Comparison of ENCODE assay signal across 13 mouse cellular contexts in genomic region chr7:97346111-97346821, GRCm38 (mm10). TPM values are rescaled to one million over a fixed set of nuclear protein-coding genes. Genes with fewer than 3 reads are reported as not detected.
DNase-seq lines count a peak whose midpoint lies in the region; ATAC-seq and TF ChIP-seq lines count a peak whose summit lies in the region.
"Had no signal": no experiment of that assay in that cellular context is flagged by ENCODE, and none has a peak within 500 bp of the region (broad histone marks: within the 10 kb centered on the region; RNA-seq: fewer than 3 reads in every experiment).

No protein-coding gene starts in this region.

- no peak overlapping the region for H3K4me2 ChIP-seq in forebrain, embryonic 11.5 days (ENCODE audit: low read depth, low read length, severe bottlenecking)
- H3K4me2 ChIP-seq in liver, embryonic 13.5 days = no peak overlapping the region
- H3K4me2 ChIP-seq: heart, embryonic 12.5 days; limb, embryonic 12.5 days; midbrain, embryonic 11.5 days had no signal

- no peak for ATAC-seq in forebrain, embryonic 11.5 days (replicated peaks; ENCODE audit: low FRiP score)
- ATAC-seq in liver, embryonic 13.5 days (ENCODE audit: low read depth) = peak; percentile 39
- no peak for ATAC-seq in erythroid progenitor cell, adult 5-6 weeks (replicated peaks; ENCODE audit: low FRiP score, poor library complexity, severe bottlenecking)
- ATAC-seq: Patski had no signal

- no peak overlapping the region for H3K27ac ChIP-seq in forebrain, embryonic 11.5 days (ENCODE audit: low read depth, low read length)
- no peak overlapping the region for H3K27ac ChIP-seq in forebrain, embryonic 10.5 days
- H3K27ac ChIP-seq in liver, embryonic 13.5 days = no peak overlapping the region
- H3K27ac ChIP-seq: limb, embryonic 12.5 days had no signal

- H3K4me3 ChIP-seq in forebrain, embryonic 11.5 days (ENCODE audit: low read depth, low read length) = no peak overlapping the region
- H3K4me3 ChIP-seq in forebrain, embryonic 10.5 days = no peak overlapping the region
- no peak overlapping the region for H3K4me3 ChIP-seq in liver, embryonic 13.5 days (replicated peaks)
- H3K4me3 ChIP-seq: heart, embryonic 12.5 days; limb, embryonic 12.5 days; myocyte had no signal

- H3K27me3 ChIP-seq in forebrain, embryonic 11.5 days (ENCODE audit: control insufficient read depth, insufficient read depth, low read length) = no peaks in the 10 kb centered on the region
- no peaks in the 10 kb centered on the region for H3K27me3 ChIP-seq in forebrain, embryonic 10.5 days (ENCODE audit: poor library complexity, severe bottlenecking)
- no peaks in the 10 kb centered on the region; the same call in 1 of the 2 replicates for H3K27me3 ChIP-seq in liver, embryonic 13.5 days
- H3K27me3 ChIP-seq: heart, embryonic 12.5 days; Patski had no signal

- no peaks in the 10 kb centered on the region for H3K9me3 ChIP-seq in forebrain, embryonic 11.5 days (ENCODE audit: control insufficient read depth, low read length)
- no peaks in the 10 kb centered on the region for H3K9me3 ChIP-seq in forebrain, embryonic 10.5 days
- no peaks in the 10 kb centered on the region for H3K9me3 ChIP-seq in liver, embryonic 13.5 days (replicated peaks)
- H3K9me3 ChIP-seq: heart, embryonic 12.5 days; limb, embryonic 12.5 days had no signal

- DNase-seq in forebrain, embryonic 11.5 days (ENCODE audit: low spot score) = peak; percentile 46
- no peak for DNase-seq in forebrain, embryonic 10.5 days (ENCODE audit: extremely low spot score, low spot score)
- peak; percentile 1 for DNase-seq in layer of hippocampus, adult 9-11 months
- DNase-seq in layer of hippocampus, postnatal 14 days (ENCODE audit: low spot score in 2 of 2) = no peak
- DNase-seq in brain, embryonic 14.5 days (ENCODE audit: low read depth) = peak; percentile 40
- DNase-seq in liver, embryonic 13.5 days = no peak
- no peak for DNase-seq in frontal cortex, postnatal 14 days (ENCODE audit: low spot score in 2 of 2)

- no peak for TF ChIP-seq CTCF in brain, embryonic 14.5 days (IDR thresholded peaks at IDR 0.05; ENCODE audit: borderline replicate concordance, extremely low read depth, insufficient read depth, insufficient read length)

- no peak overlapping the region for H3K9ac ChIP-seq in forebrain, embryonic 11.5 days (ENCODE audit: low read length)
- no peak overlapping the region for H3K9ac ChIP-seq in liver, embryonic 13.5 days
- H3K9ac ChIP-seq: heart, embryonic 12.5 days; limb, embryonic 12.5 days had no signal

- no peaks in the 10 kb centered on the region for H3K36me3 ChIP-seq in forebrain, embryonic 11.5 days (ENCODE audit: control insufficient read depth, insufficient read depth, low read length)
- no peaks in the 10 kb centered on the region for H3K36me3 ChIP-seq in forebrain, embryonic 10.5 days (replicated peaks)
- H3K36me3 ChIP-seq in liver, embryonic 13.5 days = no peaks in the 10 kb centered on the region

- no peaks in the 10 kb centered on the region for H3K4me1 ChIP-seq in forebrain, embryonic 11.5 days (replicated peaks; ENCODE audit: control insufficient read depth, insufficient read depth, low read length)
- H3K4me1 ChIP-seq in forebrain, embryonic 10.5 days = no peaks in the 10 kb centered on the region
- peaks cover 28% of the 10 kb centered on the region for H3K4me1 ChIP-seq in liver, embryonic 13.5 days (replicated peaks)
- H3K4me1 ChIP-seq: limb, embryonic 12.5 days had no signal

- WGBS in forebrain, embryonic 11.5 days = 80% methylated on average over 9 of the region's 9 CpGs
- WGBS in forebrain, embryonic 10.5 days = 83% methylated on average over 9 of the region's 9 CpGs
- WGBS in liver, embryonic 13.5 days (ENCODE audit: insufficient replicate concordance) = 44% methylated on average over 9 of the region's 9 CpGs

- TF ChIP-seq POLR2A in brain, embryonic 14.5 days (IDR thresholded peaks at IDR 0.05; ENCODE audit: borderline replicate concordance, extremely low read depth, insufficient read depth, insufficient read length, poor library complexity, severe bottlenecking) = no peak

RNA-seq across cellular contexts. Expression of gene Kctd21, which starts 14.1 kb away (rescaled TPM):
- 4.7 and 4.8 TPM in 2 replicates for polyA plus RNA-seq in forebrain, embryonic 11.5 days (2014; fragmentation: Nextera tagmentation; extraction: Ambion mirVana)
- polyA plus RNA-seq in forebrain, embryonic 10.5 days (2016; fragmentation: Nextera tagmentation; extraction: Ambion mirVana) = 3.7 and 3.9 TPM in 2 replicates
- 10 to 100 TPM in 1 of 2 experiments, 1 to 10 TPM in 1; 8.9 to 11.5 TPM for total RNA-seq in layer of hippocampus, postnatal 14 days (2021)
- polyA plus RNA-seq in brain, embryonic 14.5 days (2012; rRNA removed) = 8.7 and 9.5 TPM in 2 replicates
- polyA plus RNA-seq in liver, embryonic 13.5 days (2015; fragmentation: Nextera tagmentation; extraction: Ambion mirVana) = 0.92 and 1.0 TPM in 2 replicates
- total RNA-seq in erythroid progenitor cell, adult 5-6 weeks (2015; ENCODE audit: low replicate concordance) = not detected in 2 replicates
- total RNA-seq in erythroid progenitor cell, adult 5-6 weeks (2017; ENCODE audit: low replicate concordance) = not detected in 2 replicates

RNA-seq across cellular contexts. Expression of gene Usp35, which starts 14.4 kb away (rescaled TPM):
- polyA plus RNA-seq in forebrain, embryonic 11.5 days (2014; fragmentation: Nextera tagmentation; extraction: Ambion mirVana) = 2.8 and 2.9 TPM in 2 replicates
- 0.83 and 1.7 TPM in 2 replicates for polyA plus RNA-seq in forebrain, embryonic 10.5 days (2016; fragmentation: Nextera tagmentation; extraction: Ambion mirVana)
- total RNA-seq in layer of hippocampus, postnatal 14 days (2021) = 10 to 100 TPM; 11.9 to 12.4 TPM
- polyA plus RNA-seq in brain, embryonic 14.5 days (2012; rRNA removed) = 12.5 and 13.0 TPM in 2 replicates
- 0.07 and 0.14 TPM in 2 replicates for polyA plus RNA-seq in liver, embryonic 13.5 days (2015; fragmentation: Nextera tagmentation; extraction: Ambion mirVana)
- not detected in 2 replicates for total RNA-seq in erythroid progenitor cell, adult 5-6 weeks (2015; ENCODE audit: low replicate concordance)
- not detected in 2 replicates for total RNA-seq in erythroid progenitor cell, adult 5-6 weeks (2017; ENCODE audit: low replicate concordance)

RNA-seq across cellular contexts. Expression of gene Alg8, which starts 25.1 kb away (rescaled TPM):
- polyA plus RNA-seq in forebrain, embryonic 11.5 days (2014; fragmentation: Nextera tagmentation; extraction: Ambion mirVana) = 44.1 and 44.6 TPM in 2 replicates
- 56.2 and 61.3 TPM in 2 replicates for polyA plus RNA-seq in forebrain, embryonic 10.5 days (2016; fragmentation: Nextera tagmentation; extraction: Ambion mirVana)
- total RNA-seq in layer of hippocampus, postnatal 14 days (2021) = 10 to 100 TPM; 11.4 TPM
- polyA plus RNA-seq in brain, embryonic 14.5 days (2012; rRNA removed) = 19.7 and 28.8 TPM in 2 replicates
- 41.3 and 45.9 TPM in 2 replicates for polyA plus RNA-seq in liver, embryonic 13.5 days (2015; fragmentation: Nextera tagmentation; extraction: Ambion mirVana)
- 19.3 and 32.8 TPM in 2 replicates for total RNA-seq in erythroid progenitor cell, adult 5-6 weeks (2015; ENCODE audit: low replicate concordance)
- total RNA-seq in erythroid progenitor cell, adult 5-6 weeks (2017; ENCODE audit: low replicate concordance) = 8.5 and 9.8 TPM in 2 replicates

RNA-seq across cellular contexts. Expression of gene Ndufc2, which starts 53.5 kb away (rescaled TPM):
- 307 and 339 TPM in 2 replicates for polyA plus RNA-seq in forebrain, embryonic 11.5 days (2014; fragmentation: Nextera tagmentation; extraction: Ambion mirVana)
- 320 and 327 TPM in 2 replicates for polyA plus RNA-seq in forebrain, embryonic 10.5 days (2016; fragmentation: Nextera tagmentation; extraction: Ambion mirVana)
- 100 to 1,000 TPM; 267 TPM for total RNA-seq in layer of hippocampus, postnatal 14 days (2021)
- polyA plus RNA-seq in brain, embryonic 14.5 days (2012; rRNA removed) = 236 and 348 TPM in 2 replicates
- polyA plus RNA-seq in liver, embryonic 13.5 days (2015; fragmentation: Nextera tagmentation; extraction: Ambion mirVana) = 221 and 241 TPM in 2 replicates
- 77.1 and 89.3 TPM in 2 replicates for total RNA-seq in erythroid progenitor cell, adult 5-6 weeks (2015; ENCODE audit: low replicate concordance)
- 37.2 and 116 TPM in 2 replicates for total RNA-seq in erythroid progenitor cell, adult 5-6 weeks (2017; ENCODE audit: low replicate concordance)

Comparison
In these comparisons a context has a peak if more than half of its experiments do, and no peak if none do; other contexts are left out.
1. DNase-seq: peak in forebrain, embryonic 11.5 days (single experiment), layer of hippocampus, adult 9-11 months (single experiment) and brain, embryonic 14.5 days (single experiment); none in forebrain, embryonic 10.5 days (single experiment), layer of hippocampus, postnatal 14 days (0 of 2), liver, embryonic 13.5 days (single experiment) and frontal cortex, postnatal 14 days (0 of 2).